Mouse (Mus musculus): ENCODE data around the gene Hist1h4c.
"Not testable (repeated sequence)": the region's sequence is repeated elsewhere in the genome, so short reads cannot be mapped to it uniquely, and the experiment has no call there.

The Hist1h4c gene

DNA sequence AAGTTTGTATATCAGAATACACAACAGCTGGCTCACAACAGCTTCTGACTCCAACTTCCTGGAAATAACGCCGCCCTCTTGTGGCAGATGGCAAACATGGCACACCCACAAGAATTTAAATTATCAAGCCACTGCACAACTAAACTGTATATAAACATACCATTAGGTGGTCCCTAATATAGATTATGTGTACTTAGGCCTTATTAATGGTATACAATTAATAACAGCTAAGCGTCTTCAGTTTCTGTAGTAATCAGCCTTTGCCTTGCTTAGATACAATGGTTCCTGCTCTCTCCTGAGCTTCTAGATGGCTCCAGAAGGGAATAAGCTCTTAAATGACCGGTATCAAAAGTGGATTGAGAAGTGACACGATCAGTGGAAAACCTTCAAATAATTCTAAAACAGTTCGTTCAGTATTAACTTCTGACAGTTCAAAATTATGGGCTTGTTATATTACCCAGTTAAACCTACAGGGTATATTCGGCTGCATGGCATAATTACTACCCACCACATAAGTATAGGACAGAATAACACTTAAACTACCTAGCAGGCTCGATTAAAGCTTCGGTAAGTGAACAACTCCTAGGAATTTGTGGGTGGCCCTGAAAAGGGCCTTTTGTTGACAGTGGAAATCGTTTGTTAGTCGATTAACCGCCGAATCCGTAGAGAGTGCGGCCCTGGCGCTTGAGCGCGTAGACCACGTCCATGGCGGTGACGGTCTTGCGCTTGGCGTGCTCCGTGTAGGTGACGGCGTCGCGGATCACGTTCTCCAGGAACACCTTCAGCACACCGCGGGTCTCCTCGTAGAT lies 559 bp downstream of the Hist1h4c start:
- peak; percentile 82 for DNase-seq (ENCODE audit: extremely low spot score, low read depth, low spot score)

DNA sequence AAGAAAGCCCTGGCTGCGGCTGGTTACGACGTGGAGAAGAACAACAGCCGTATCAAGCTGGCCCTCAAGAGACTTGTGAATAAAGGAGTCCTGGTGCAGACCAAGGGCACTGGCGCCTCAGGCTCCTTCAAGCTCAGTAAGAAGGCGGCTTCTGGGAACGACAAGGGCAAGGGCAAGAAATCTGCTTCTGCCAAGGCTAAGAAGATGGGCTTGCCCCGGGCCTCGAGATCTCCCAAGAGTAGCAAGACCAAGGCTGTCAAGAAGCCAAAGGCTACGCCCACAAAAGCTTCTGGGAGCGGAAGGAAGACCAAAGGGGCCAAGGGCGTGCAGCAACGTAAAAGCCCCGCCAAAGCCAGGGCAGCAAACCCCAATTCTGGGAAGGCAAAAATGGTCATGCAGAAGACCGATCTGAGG lies 2.2 kb downstream of the Hist1h4c start:
- no peak for DNase-seq (ENCODE audit: extremely low spot score, low read depth, low spot score)

DNA sequence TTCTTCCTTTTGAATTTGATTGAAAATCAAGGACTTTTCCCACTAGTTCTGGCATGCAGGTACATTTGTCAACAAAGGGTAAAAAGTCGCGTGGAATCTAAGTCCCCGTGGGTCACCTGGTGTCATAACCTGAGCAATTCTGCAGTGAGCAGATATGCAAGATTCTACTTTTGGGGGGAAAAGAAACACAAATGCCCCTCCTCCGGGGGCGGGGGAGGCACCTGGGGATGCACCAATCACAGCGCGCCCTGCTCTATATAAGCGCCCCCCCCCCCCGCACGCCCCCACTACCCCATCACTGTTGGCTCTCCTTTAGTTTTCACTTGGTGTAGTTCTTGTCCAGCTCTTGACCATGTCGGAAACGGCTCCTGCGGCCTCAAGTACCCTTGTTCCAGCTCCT lies 2.7 kb downstream of the Hist1h4c start, which contains the start of gene Hist1h1t:
Gene Hist1h1t, plus strand, starts transcription at position 301 of the 400 bp plus-strand sequence.
- DNase-seq (ENCODE audit: extremely low spot score, low read depth, low spot score), result no peak

DNA sequence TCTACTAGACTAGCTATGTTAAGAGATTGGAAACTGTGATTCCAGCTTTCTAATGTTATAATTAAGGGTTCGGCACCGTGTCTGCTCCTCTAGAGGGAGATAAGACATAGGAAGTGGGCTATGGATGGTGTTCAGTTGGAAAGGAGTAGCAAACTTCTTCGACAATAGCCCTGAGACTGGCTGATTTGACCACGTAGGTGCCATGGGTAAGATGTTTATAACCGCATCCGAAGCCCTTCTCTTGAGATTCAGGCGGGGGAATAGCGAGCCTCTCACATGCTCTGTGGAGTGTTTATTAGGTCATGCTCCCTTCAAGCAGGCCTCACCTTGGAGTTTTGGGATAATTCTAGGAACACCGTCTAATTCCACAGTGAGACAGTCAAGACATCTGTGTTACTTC lies 3.3 kb downstream of the Hist1h4c start:
- no peak for DNase-seq (ENCODE audit: extremely low spot score, low read depth, low spot score)

DNA sequence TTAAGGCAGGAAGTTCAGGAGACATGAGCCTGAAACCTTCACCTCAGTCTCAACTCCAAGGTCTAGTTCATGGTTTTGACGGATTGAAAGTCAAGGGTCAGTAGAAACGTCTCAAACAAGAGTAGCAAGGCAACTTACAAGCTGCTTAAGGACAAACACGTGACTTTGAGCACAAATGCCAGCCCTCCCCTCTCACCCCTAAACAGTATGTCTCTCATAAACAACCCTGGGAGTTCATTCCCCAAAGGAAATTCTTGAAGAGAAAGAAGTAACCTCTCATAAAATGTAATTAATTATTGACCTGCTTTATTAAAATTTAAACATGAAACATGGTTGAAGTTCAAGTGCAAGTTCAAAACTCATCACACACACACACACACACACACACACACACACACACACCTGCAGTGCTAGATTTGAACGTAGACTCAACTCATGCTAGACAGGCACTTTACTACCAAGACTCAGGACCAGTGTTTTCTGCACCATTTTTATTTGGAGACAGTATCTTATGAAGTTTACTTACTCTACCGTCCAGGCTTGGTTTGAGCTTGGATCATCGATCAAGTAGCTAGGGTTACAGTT lies 4.3 kb downstream of the Hist1h4c start:
- DNase-seq (ENCODE audit: extremely low spot score, low read depth, low spot score), result no peak

DNA sequence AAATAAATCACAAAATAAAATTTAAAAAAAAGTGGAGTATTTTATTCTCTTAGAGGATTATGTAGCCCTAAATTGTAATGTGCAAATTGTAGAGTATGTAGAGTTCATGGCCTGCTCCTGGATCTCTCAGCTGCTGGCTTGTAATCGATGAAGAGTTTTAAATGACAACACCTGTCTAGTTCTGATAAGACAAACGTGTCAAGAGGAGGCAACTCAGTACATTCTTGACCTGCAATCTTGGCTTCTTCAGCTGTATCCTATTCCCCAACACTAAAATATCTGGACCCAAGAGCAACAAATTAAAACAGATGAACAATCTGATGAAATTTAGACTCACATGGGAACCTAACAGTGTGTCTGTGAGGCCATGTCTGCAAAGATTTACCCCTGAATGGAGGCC lies 8.8 kb downstream of the Hist1h4c start:
- no peak for DNase-seq (ENCODE audit: extremely low spot score, low read depth, low spot score)

DNA sequence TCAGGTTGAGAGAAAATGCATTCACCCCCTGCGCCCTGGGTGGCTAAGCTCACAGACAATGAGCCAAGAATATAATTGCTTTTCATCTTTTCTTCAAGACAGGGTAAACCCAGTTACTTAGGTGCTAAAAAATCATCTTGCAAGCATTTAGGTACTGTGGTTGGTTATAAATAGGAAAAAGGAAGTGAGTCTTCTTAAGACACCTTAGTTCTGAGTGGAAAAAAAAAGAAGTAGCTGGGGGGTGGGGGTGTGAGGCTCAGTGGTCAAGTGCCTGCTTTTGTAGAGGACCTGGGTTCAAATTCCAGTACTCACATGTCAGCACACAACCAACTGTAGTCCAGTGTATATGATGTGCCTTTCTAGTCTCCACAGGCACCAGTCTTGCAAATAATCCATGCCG lies 9.3 kb downstream of the Hist1h4c start:
- DNase-seq (ENCODE audit: extremely low spot score, low read depth, low spot score), result no peak

DNA sequence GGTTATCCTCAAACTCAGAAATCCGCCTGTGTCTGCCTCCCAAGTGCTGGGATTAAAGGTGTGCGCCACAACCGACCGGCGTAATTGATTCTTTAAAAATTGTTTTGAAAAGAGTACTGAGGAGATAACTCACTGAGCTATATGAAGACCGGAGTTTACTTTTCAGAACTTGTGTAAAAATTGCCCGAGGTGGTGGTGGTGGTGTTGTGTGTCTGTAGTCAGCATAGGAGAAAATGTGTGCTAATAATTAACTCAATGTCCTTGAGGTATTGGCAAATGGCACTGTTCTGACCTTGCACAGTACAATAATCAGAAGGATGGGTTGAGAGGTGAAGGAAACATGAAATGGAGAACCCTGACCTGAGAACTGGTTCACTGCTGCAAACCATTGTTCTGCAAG lies 10.3 kb downstream of the Hist1h4c start:
- no peak for DNase-seq (ENCODE audit: extremely low spot score, low read depth, low spot score)

DNA sequence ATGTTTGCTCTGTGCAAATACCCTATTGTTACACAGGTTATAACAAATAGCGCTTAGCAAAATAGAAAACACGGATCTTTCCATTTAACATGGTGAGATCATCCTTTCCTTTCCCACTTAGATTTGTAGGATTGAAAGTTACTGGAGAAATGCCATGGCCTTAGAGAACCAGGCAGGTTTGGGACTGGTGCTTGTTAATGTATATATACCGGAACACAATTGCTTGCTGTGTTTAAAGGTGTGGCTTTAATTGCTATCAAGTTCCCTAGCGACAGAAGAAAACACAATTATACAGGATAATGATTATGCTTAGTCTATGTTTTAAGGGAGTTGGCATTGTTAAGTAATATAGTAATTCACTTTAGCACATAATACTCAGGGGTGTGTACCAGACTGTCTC lies 11.1 kb downstream of the Hist1h4c start:
- DNase-seq (ENCODE audit: extremely low spot score, low read depth, low spot score), result no peak

DNA sequence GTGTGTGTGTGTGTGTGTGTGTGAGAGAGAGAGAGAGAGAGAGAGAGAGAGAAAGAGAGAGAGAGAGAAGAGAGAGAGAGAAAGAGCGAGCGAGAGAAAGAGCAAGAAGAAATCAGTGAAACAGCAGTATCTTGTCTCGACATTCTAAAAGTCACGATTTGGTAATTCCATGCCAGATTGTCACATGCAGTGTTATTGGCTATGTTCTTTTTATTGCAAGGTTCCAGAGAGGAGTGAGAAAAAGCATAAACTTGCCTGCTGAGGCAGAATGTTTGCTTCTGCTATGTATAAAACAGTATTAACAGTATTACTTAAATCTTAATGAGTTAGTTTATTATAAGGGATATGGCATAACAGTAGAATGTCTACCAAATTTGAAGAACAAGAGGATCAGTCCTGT lies 12.3 kb downstream of the Hist1h4c start:
- no peak for DNase-seq (ENCODE audit: extremely low spot score, low read depth, low spot score)

DNA sequence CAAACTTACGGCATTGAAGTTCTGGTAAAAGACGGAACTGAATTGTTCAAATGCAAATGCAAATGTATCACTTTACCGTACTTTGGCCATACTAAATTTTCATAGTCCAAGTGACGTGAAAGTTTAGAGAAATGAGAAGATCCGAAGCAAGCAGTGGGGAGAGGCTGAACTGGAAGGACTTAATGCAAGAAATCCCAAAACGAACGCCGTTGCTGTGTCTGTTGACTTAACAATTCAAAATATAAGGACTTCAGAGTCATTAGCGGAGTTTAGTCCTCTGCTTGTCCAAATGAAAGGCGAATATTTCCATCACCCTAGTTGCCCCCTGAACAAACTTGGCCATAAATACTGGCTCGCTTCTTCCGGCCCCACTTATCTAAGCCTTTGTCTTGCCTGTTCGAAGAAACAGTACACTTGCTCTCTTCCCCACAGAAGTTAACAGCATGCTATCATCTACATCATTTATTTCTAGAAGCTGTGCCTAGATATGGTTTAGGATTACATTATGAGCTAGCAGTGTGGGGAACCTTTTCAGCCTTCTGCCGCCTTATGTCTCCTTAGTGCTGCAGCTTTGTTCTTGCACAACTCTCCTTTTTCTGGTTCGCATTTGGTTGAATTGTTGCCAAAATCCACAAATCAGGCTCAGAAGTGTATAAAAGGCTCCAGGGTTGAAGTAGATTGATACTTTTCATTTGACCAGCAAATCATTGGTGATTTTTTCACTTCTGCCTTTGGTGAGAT lies 13.0 kb downstream of the Hist1h4c start:
- DNase-seq (ENCODE audit: extremely low spot score, low read depth, low spot score), result peak; percentile 67

DNA sequence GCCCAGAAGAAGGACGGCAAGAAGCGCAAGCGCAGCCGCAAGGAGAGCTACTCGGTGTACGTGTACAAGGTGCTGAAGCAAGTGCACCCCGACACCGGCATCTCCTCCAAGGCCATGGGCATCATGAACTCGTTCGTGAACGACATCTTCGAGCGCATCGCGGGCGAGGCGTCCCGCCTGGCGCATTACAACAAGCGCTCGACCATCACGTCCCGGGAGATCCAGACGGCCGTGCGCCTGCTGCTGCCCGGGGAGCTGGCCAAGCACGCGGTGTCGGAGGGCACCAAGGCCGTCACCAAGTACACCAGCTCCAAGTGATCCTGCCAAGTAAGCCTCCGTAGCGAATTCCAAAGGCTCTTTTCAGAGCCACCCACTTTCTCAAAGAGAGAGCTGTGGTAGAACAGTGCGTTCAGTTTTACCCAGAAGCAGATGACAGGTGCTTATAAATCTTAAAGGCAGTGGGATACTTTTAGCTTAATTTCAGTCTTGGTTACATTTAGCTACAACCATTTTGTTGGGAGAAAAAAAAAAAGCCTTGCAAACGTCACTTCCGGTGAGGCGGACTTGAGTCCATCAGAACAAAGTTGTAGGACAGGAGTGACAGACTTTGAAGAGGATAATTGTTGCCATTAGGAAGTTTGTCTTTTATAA lies 13.8 kb downstream of the Hist1h4c start:
- peak; percentile 89 for DNase-seq (ENCODE audit: extremely low spot score, low read depth, low spot score)

DNA sequence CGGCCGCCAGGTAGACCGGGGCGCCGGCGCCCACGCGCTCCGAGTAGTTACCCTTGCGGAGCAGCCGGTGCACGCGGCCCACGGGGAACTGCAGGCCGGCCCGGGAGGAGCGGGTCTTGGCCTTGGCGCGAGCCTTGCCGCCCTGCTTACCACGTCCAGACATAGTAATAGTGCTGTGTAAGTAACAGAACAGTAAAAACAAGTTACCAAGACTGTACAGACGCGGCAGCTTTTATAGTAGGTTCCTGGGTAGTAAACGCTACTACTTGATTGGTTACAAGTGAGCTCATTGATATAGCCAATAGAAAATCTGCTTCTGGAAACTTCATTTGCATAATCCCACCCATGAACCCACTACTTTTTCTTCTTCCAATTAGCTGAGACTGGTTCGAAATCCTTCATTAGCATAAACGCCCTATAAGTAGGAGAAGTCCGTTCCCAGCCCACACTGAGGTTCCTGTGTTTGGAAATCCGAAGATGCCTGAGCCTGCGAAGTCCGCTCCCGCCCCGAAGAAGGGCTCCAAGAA lies 14.4 kb downstream of the Hist1h4c start, which contains the start of the genes Hist1h2ac and Hist1h2bc:
Gene Hist1h2ac, minus strand, starts transcription at position 194 of the 527 bp plus-strand sequence.
Gene Hist1h2bc, plus strand, starts transcription at position 445 of the 527 bp plus-strand sequence.
- peak; percentile 99 for DNase-seq (ENCODE audit: extremely low spot score, low read depth, low spot score)

DNA sequence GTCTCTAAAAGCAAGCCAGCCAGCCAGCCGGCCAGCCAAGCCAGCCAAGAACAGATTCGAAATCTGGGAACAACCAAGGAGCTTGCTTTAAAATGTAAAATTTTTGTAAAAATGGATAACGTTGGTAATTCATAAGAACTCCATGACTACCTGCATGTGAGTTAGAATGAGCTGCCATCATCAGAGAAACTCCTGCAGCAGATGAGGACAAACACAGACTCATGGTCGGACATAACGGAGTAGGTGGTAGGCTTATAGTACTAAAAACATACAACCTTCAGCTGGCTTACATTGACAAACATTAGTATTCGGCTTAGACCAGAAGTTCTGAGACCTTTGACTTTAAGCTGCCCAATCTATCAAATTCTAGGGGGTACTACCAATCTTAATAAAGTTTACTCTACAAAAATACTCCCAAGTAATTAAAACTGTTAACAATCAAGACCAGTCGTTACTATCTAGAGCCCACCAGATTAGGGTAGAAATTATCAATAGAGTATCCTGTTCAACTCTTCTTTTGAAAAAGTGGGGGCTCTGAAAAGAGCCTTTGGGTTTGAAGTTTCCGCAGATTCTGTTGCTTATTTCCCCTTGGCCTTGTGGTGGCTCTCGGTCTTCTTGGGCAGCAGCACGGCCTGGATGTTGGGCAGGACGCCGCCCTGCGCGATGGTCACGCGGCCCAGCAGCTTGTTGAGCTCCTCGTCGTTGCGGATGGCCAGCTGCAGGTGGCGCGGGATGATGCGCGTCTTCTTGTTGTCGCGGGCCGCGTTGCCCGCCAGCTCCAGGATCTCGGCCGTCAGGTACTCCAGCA lies 15.1 kb downstream of the Hist1h4c start:
- DNase-seq (ENCODE audit: extremely low spot score, low read depth, low spot score), result not testable (repeated sequence)

DNA sequence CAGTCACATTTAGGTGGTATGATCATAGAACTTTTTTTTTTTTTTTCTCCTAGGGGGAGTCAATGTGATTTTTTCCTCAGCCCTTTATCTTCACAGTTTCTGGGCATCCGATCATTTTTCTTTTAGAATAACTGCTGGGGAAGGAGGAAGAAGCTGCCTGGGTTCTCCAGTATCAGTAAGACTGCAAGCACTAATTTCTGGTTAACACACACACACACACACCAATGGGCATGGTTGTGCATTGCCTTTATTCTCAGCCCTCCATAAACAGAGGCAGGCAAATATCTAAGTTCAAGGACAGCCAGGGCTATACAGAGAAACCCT lies 15.7 kb downstream of the Hist1h4c start:
- DNase-seq (ENCODE audit: extremely low spot score, low read depth, low spot score), result no peak

DNA sequence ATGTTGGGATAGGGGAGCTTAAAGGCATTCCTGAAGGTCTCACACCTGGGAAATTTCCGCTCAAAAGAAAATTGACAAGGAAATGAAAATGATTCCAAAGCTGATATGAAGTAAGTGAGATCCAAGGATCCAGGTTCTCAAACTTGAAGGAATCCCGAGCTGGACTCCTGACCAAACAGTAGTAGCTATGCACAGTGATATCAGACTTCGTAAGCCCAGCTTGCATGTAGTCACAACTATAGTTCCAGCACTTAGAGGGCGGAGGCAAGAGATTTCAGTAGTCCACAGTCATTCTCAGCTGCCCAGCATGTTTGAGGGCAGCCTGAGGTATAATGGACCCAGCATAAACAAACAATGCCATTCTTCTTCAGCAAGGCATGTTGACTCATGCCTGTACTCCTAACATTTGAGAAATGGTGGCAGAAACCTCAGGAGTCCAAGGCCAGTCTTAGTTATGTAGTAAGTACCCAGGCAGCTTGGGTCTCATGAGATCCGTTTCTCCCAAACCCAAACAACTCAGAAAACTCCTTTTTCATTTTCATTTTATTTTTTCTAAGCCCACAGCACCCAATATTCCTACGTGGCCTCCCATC lies 16.2 kb downstream of the Hist1h4c start:
- no peak for DNase-seq (ENCODE audit: extremely low spot score, low read depth, low spot score)

DNA sequence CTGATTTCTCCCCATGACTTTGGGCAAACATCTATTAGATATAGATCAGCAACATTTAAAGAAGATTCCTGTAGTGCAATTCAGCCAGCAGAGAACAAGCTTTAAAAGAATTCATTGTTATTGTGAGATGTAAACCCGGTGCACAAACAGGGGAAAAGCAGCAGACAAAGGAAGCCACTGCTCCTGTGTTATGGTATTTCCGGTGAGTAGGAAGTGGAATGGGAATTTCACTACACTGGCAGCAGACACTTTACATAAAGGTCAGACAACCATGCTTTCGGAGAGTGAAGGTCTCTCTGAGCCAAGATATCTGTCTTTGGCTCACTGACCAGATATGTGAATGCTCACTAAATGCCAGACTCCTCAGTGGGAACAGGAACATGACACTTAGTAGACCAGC lies 35.7 kb downstream of the Hist1h4c start:
- no peak for DNase-seq (ENCODE audit: extremely low spot score, low read depth, low spot score)

DNA sequence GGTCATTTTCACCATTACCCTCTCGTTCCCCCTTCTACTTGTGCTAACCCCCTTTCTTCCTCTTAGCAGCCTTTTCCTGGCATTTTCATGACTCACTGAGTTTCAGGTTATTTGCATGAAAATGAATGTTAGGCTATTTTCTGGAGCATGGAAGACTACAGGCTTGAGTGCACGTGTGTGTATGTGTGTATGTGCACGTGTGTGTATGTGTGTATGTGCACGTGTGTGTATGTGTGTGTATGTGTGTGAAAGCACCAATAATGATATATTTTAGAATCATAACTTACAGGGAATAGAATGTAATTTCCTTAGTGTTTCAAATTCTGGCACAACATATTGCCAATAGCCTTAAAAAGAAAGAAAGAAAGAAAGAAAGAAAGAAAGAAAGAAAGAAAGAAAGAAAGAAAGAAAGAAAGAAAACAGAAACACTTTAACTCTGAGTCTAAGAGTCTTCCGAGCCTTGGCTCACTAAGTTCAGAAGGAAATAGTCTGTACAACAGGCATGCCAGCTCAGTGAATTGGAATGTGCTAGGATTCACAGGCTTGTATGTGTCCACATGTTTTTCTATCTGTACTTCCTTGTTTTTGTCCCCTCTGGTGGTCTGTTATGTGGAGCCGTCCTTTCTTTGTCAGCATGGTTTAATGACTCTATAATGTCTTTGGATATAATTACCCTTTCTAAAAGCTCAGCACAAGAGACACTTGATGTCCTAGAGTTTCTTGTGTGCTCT lies 38.5 kb downstream of the Hist1h4c start:
- DNase-seq (ENCODE audit: extremely low spot score, low read depth, low spot score), result no peak

Measured in hindlimb bud, embryonic 11.5 days (tissue).